Mouse (Mus musculus): ENCODE measurements around the gene BC048562.

Gene BC048562

DNA sequence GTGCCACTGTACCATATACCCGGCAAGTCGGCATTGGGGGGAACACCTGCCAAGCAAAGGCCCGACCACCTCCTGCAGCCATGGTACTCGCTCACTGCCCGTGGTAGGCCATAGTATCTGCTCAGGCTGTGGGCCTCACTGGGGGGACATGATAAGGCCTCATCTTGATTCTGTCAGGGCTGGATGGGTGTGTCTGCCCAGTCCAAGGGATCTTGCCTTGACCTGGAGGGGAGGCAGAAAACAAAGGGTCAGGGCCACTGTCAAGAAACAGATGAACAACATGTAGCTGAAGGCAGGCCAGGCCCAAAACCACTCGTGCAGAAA is 14.8 kb downstream of the BC048562 start:
- DNase-seq, result no peak

DNA sequence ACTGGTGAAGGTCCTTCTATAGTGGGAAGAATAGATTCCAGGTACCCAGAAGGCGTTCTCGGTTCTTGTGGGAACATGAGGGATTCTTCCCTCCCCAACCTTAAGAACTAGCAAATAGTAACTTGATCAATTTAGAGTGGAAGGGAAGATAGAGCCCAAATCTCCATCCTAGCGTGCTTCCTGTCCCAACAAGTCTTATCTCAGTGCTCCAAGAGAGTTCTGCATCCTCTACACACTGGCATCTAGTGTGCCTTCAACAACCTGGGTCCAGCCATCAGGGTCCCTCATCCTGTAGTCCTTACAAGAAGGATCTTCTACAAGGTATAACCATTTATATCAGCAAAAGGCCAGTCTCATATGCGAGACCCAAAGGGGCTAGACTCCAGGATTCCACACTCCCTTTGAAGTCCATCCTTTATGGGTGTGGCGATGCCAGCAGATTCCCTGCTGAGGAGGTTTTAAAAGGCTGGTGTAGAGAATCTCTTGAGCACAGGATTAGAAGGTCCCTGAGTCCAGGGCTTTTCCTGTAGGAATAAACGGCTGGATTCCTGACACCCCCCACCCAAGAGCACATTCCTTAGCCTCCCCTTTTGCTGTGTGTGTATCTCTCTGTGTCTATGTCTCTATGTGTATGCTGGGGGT is 15.4 kb downstream of the BC048562 start:
- no peak for DNase-seq

DNA sequence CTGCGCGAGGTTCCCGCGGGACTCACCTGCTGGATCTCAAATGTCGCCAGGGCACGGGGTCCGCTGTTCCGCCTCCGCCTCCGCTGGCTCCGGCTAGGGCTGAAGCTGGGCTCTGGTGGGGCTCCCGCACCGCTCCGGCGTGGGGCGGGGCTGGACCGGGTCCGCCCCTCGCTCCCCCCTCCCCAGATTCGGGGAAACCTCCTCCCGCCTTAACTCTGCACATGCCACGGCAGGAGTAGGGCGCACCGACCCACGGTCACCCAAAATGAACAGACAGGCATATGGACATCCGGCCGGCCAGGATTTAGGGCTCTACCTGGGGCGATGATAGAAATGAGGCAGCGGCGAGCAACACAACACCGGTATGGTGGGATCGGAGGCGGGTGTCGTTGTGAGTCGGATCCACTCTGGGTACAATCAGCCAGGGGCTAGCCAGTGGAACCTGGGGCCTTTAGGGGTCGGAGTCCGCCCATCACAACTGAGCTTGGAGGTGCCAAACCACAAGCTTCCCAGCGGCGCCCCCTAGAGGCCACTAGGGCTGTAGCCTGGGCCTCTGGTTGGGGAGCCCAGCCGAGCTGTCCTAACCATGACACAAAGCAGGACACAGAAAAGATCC is 16.1 kb downstream of the BC048562 start:
- DNase-seq, result peak; percentile 86 to 94

DNA sequence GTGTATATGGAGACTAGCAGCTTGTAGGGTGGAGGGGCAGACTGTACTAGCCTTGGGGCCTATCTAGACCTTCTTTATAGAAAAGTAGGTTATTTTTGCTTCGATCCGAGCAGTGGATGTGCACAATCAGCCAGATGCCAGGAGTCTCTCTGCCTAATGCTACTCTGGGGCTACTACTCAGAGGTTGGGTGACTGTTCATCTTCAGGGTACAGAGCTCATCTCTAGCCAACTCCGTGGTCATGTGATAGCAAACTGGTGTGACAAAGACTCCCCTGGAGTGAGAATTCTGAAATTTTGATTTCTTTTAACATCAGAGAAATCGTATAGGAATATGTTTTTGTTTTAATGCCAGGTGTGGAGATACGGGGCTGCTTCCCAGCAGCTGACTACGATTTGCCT is 16.6 kb downstream of the BC048562 start:
- DNase-seq, result no peak

GRCm38 (mm10) chr9:108453458-108453857 is 17.2 kb downstream of the BC048562 start:
- no peak for DNase-seq

GRCm38 (mm10) chr9:108454429-108454828 is 18.1 kb downstream of the BC048562 start:
- DNase-seq, result no peak

- no peak for DNase-seq
These were observed 19.7 kb downstream of the BC048562 start for GRCm38 (mm10) chr9:108455747-108456571.

DNA sequence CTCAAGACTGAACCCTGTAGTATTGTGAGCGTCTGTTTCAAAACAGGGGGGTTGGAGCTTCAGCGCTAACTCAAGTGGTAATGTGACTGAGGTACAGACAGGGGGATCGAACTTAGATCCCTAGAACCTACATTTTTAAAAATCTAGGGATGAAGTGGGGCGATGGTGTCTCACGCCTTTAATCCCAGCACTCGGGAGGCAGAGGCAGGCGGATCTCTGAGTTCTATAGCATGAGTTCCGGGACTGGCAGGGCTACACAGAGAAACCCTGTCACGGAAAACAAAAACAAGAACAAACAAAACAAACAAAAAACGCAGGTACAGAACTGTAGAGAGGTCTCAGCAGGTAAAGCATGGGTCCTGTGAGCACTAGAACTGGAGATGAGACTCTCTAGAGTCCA is 20.7 kb downstream of the BC048562 start:
- no peak for DNase-seq

DNA sequence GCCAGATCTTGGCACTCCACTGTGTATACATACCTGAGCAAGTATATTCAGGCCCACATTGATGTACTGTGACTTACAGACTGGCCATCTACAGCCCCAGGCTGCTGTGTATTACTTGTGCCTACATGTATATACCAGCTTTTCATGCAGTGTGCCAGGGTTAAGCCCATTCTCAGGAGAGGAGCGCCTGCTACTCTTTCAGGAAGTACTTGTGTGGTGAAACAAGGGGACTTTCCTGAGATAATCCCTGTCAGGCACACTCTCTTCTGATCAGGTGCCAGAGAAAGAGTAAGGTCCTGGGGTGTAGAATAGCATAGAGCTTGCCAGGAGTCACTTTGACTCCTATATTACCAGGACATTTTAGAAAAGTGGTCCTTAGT is 23.6 kb downstream of the BC048562 start:
- no peak for DNase-seq

- peak; percentile 88 to 92 for DNase-seq
These were observed 24.3 kb downstream of the BC048562 start, which contains the start of gene Ccdc71 for GRCm38 (mm10) chr9:108460319-108461178. Ccdc71 (plus strand) TSS chr9:108460527.

GRCm38 (mm10) chr9:108461181-108461631 is 24.9 kb downstream of the BC048562 start, which contains the start of gene Klhdc8b:
Klhdc8b (minus strand) TSS chr9:108461581.
- DNase-seq, result peak; percentile 45 to 57

DNA sequence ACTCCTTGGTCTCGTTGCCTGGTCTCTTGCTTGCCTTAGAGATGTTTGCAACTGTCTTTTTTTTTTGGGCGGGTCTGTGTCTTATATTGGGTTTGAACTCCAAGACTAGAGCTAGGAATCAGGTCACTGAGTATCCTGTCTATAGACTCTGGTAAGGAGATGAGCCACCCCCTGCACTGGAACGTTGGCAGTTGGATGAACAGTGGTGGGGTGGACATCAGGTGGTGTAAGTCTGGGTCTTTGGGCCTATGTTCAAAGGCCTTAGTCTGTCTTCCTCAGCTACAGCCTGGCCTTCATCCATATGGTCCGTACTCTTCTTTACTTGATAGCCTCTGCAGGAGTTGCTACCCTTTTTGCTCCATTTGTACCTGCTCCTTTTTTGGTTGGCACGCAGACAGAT is 25.4 kb downstream of the BC048562 start:
- DNase-seq, result no peak

GRCm38 (mm10) chr9:108462192-108462591 is 25.9 kb downstream of the BC048562 start:
- peak in 1 of 2 experiments; percentile 24 for DNase-seq

GRCm38 (mm10) chr9:108463713-108464112 is 27.4 kb downstream of the BC048562 start:
- no peak for DNase-seq

DNA sequence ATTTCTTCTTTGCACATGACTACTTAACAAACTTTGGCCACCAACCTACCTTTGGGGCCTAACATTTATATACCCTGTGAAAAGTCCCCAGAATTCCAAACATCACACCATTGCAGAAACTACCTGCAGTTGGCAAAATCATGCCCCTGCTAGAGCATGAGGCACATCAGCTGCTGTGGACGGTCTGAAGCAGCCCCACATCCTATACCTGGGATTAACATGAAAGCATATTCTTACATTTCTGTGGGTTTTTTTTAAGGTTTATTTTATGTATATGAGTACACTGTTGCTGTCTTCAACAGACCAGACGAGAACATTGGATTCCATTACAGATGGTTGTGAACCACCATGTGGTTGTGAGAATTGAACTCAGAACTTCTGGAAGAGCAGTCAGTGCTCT is 29.9 kb downstream of the BC048562 start:
- DNase-seq, result no peak

- DNase-seq, result no peak
These were observed 33.1 kb downstream of the BC048562 start for GRCm38 (mm10) chr9:108469430-108469829.

DNA sequence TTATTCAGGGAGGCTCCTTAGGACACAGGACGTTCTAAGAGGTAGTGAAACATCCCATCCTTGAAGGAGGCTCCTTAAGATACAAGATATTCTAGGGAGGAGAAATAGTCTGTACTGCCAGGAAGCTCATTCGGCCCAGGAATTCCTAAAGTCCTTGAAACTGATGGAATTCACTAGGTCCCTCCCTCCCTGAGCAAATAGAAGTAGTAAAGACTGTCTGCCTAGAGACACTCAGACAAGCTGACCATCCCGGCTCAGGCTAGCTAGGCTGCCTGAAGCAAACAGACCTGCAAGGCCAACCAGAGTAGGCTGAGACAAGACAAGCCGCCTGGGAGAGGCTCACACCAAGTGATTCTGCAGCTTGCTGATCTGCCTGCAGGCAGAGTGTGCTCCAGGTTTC is 33.6 kb downstream of the BC048562 start:
- no peak for DNase-seq

- no peak for DNase-seq
These were observed 38.2 kb downstream of the BC048562 start for GRCm38 (mm10) chr9:108474528-108474927.

DNA sequence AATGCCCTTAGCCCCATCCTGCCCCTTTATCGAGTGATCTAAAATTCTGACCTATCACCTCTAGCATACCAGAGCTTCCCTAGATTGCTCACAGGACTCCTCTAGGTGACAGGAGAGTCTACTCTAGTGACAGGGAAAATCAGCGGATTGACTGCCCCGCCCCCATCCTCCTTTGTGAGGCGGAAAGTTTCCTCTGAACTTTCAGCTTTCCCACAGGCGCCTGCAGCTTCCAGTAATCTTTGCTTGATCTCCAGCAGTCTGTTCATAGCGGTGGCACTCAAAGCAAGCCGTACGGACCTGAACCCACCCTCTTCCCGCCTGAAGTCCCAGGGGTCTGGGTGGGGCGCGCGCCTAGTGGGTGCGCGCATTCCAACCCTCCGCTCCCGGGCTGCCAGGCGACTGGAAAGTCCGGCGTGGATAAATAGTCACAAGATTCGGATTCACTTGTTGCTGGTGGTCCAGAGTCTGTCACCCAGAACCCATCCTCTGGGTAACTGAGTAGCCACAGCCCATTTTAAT is 42.4 kb downstream of the BC048562 start:
- DNase-seq, result peak; percentile 86 to 90

- peak in 1 of 2 experiments; percentile 36 for DNase-seq
These were observed 43.0 kb downstream of the BC048562 start for GRCm38 (mm10) chr9:108479241-108479640.

GRCm38 (mm10) chr9:108479721-108480351 is 43.6 kb downstream of the BC048562 start, which contains the start of gene Lamb2:
Lamb2 (plus strand) TSS chr9:108479736.
- DNase-seq, result peak; percentile 45 to 73
